Mouse (Mus musculus): ENCODE measurements around the gene Rims1. TPM values are rescaled to one million over a fixed set of nuclear protein-coding genes. Genes with fewer than 3 reads are reported as not detected.

Rims1 gene
- total RNA-seq, 2 experiments from 2014 or later, result 0.33 to 0.42 TPM

GRCm38 (mm10) chr1:22695046-22695445 is 110.7 kb downstream of the Rims1 start:
- no peak for DNase-seq
- intact Hi-C loops (cut with DNase I), result no loop called here

- no peak for DNase-seq
- intact Hi-C loops (cut with DNase I), result no loop called here
These were observed 111.3 kb downstream of the Rims1 start for GRCm38 (mm10) chr1:22694514-22694913.

GRCm38 (mm10) chr1:22683455-22683854 is 122.3 kb downstream of the Rims1 start:
- no peak for DNase-seq
- intact Hi-C loops (cut with DNase I), result no loop called here

GRCm38 (mm10) chr1:22664196-22664595 is 141.6 kb downstream of the Rims1 start:
- intact Hi-C loops (cut with DNase I), result no loop called here

GRCm38 (mm10) chr1:22661825-22662224 is 144.0 kb downstream of the Rims1 start:
- no peak for DNase-seq
- intact Hi-C loops (cut with DNase I), result no loop called here

More at GRCm38 (mm10) chr1:22664196-22664595, 141.6 kb downstream of the Rims1 start:
- DNase-seq, result no peak

GRCm38 (mm10) chr1:22655983-22656382 is 149.8 kb downstream of the Rims1 start:
- intact Hi-C loops (cut with DNase I), result no loop called here
- DNase-seq, result no peak

GRCm38 (mm10) chr1:22654903-22655302 is 150.9 kb downstream of the Rims1 start:
- DNase-seq, result no peak
- intact Hi-C loops (cut with DNase I), result no loop called here

GRCm38 (mm10) chr1:22650588-22650987 is 155.2 kb downstream of the Rims1 start:
- intact Hi-C loops (cut with DNase I), result no loop called here
- DNase-seq, result no peak

GRCm38 (mm10) chr1:22649432-22649831 is 156.4 kb downstream of the Rims1 start:
- intact Hi-C loops (cut with DNase I), result no loop called here
- no peak for DNase-seq

GRCm38 (mm10) chr1:22645257-22645656 is 160.5 kb downstream of the Rims1 start:
- no peak for DNase-seq
- intact Hi-C loops (cut with DNase I), result no loop called here

- peak; percentile 3 to 13 for DNase-seq
- intact Hi-C loops (cut with DNase I), result no loop called here
These were observed 165.2 kb downstream of the Rims1 start for GRCm38 (mm10) chr1:22640568-22640967.

- DNase-seq, result no peak
- intact Hi-C loops (cut with DNase I), result no loop called here
These were observed 166.1 kb downstream of the Rims1 start for GRCm38 (mm10) chr1:22639702-22640101.

GRCm38 (mm10) chr1:22633871-22634270 is 171.9 kb downstream of the Rims1 start:
- DNase-seq, result no peak
- intact Hi-C loops (cut with DNase I), result no loop called here

- intact Hi-C loops (cut with DNase I), result no loop called here
- DNase-seq, result no peak
These were observed 173.2 kb downstream of the Rims1 start for GRCm38 (mm10) chr1:22632551-22632950.

GRCm38 (mm10) chr1:22631991-22632390 is 173.8 kb downstream of the Rims1 start:
- DNase-seq, result no peak
- intact Hi-C loops (cut with DNase I), result no loop called here

- intact Hi-C loops (cut with DNase I), result no loop called here
- DNase-seq, result no peak
These were observed 176.8 kb downstream of the Rims1 start for GRCm38 (mm10) chr1:22629011-22629410.

- no peak for DNase-seq
- intact Hi-C loops (cut with DNase I), result no loop called here
These were observed 178.8 kb downstream of the Rims1 start for GRCm38 (mm10) chr1:22627013-22627412.

GRCm38 (mm10) chr1:22626295-22626694 is 179.5 kb downstream of the Rims1 start:
- intact Hi-C loops (cut with DNase I), result no loop called here
- DNase-seq, result no peak

- intact Hi-C loops (cut with DNase I), result no loop called here
These were observed 185.0 kb downstream of the Rims1 start for GRCm38 (mm10) chr1:22620827-22621226.

GRCm38 (mm10) chr1:22615601-22616000 is 190.2 kb downstream of the Rims1 start:
- intact Hi-C loops (cut with DNase I), result no loop called here
- no peak for DNase-seq

More at GRCm38 (mm10) chr1:22620827-22621226, 185.0 kb downstream of the Rims1 start:
- no peak for DNase-seq

GRCm38 (mm10) chr1:22613609-22614008 is 192.2 kb downstream of the Rims1 start:
- intact Hi-C loops (cut with DNase I), result no loop called here
- DNase-seq, result no peak

- DNase-seq, result peak in 1 of 2 experiments; percentile 9
- intact Hi-C loops (cut with DNase I), result loop anchor here (1.0 to 10.0 kb wide), 3 partner anchors 458 to 680 kb away; no protein-coding TSS in a partner anchor
These were observed 201.3 kb downstream of the Rims1 start for GRCm38 (mm10) chr1:22604329-22605044.

- DNase-seq, result no peak
- intact Hi-C loops (cut with DNase I), result no loop called here
These were observed 209.6 kb downstream of the Rims1 start for GRCm38 (mm10) chr1:22596197-22596596.

All from heart, postnatal 36 days (tissue).